Mouse (Mus musculus) lung, postnatal 0 days (tissue): ENCODE results near the gene Runx3. TPM values are rescaled to one million over a fixed set of nuclear protein-coding genes. Genes with fewer than 3 reads are reported as not detected.

Experiments used
- ATAC-seq: fragments of 200-750 bp; cut with Nextera tagmentation; 2 replicates; pipeline ENCODE4 v1.8.0; 2017; ENCODE audit warnings: moderate library complexity
- DNase-seq: peaks from one replicate; pipeline ENCODE4 v3.0.0-alpha.2; 2016; ENCODE audit warnings: low spot score
- H3K27ac ChIP-seq: fragments of 300-500 bp; sonication (generic); 2 replicates; pipeline ENCODE4 v1.5.1; 2014; ENCODE audit warnings: antibody characterized with exemption, mild to moderate bottlenecking, low read length, mixed read lengths
- H3K27me3 ChIP-seq: fragments of 300-500 bp; sonication (generic); replicated peaks from 2 replicates; pipeline ENCODE4 v1.6.1; 2014; ENCODE audit warnings: low read length, mixed read lengths; ENCODE audit not compliant: insufficient read depth
- H3K36me3 ChIP-seq: fragments of 300-500 bp; sonication (generic); 2 replicates; pipeline ENCODE4 v1.6.1; 2014; ENCODE audit warnings: low read length, mixed read lengths; ENCODE audit not compliant: insufficient read depth
- H3K4me1 ChIP-seq: fragments of 300-500 bp; sonication (generic); 2 replicates; pipeline ENCODE4 v1.6.1; 2014; ENCODE audit warnings: antibody characterized with exemption, low read depth, low read length, mixed read lengths; ENCODE audit not compliant: insufficient read depth
- H3K4me2 ChIP-seq: fragments of 300-500 bp; sonication (generic); replicated peaks from 2 replicates; pipeline ENCODE4 v1.6.1; 2014; ENCODE audit warnings: low read depth, mild to moderate bottlenecking, low read length, moderate library complexity, mixed read lengths
- H3K4me3 ChIP-seq: fragments of 300-500 bp; sonication (generic); 2 replicates; pipeline ENCODE4 v1.5.1; 2014; ENCODE audit warnings: low read depth, low read length
- H3K9ac ChIP-seq: fragments of 300-500 bp; sonication (generic); replicated peaks from 2 replicates; pipeline ENCODE4 v1.6.1; 2014; ENCODE audit warnings: low read depth, mild to moderate bottlenecking
- H3K9me3 ChIP-seq: fragments of 300-500 bp; sonication (generic); 2 replicates; pipeline ENCODE4 v1.6.1; 2016; ENCODE audit warnings: low read length, mixed read lengths
- CTCF ChIP-seq: IDR thresholded peaks from 2 replicates; pipeline ENCODE4 v1.5.1; 2016; ENCODE audit warnings: antibody characterized with exemption, mild to moderate bottlenecking
- EP300 ChIP-seq: IDR thresholded peaks from 2 replicates; pipeline ENCODE4 v1.6.1; 2016; ENCODE audit warnings: antibody characterized with exemption, mild to moderate bottlenecking, control low read depth
- WGBS: fragments of 180-500 bp; shearing (Covaris S2); extraction: QIAGEN DNeasy Blood & Tissue Kit; methylation state at CpG from one replicate; pipeline ENCODE4 v1.1.7; 2014; 5-methylcytosine and 5-hydroxymethylcytosine counted together
- polyA plus RNA-seq: library from polyadenylated mRNA; unstranded; fragments of >200 nt; fragmentation: Nextera tagmentation; extraction: Ambion mirVana; gene quantifications from 2 replicates; pipeline ENCODE4 v1.2.1, GENCODE M21; 2015

The Runx3 gene
- polyA plus RNA-seq, 1 experiment from 2014 or later: 0.13 TPM

DNA sequence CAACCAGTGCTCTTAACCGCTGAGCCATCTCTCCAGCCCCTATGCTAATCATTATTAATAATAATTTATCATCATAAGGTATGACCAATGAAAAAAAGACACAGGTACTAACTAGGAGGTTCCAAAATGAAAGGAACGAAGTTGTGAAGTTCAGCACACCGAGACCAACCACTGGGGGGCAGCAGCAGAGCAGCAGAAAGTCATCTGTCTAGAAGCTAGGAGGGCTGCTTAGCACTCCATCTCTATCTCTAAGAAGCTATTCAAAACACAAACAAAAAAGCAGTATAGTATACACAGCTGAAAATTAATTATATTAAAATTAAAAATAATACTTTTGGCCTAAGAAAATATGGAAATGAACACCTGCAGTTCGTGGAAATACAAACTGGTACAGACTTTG lies 99.2 kb downstream of the Runx3 start:
- no peak overlapping the region for H3K4me2 ChIP-seq
- no peak overlapping the region for H3K27ac ChIP-seq
- peak; percentile 85 for DNase-seq
- no peak overlapping the region for H3K9ac ChIP-seq
- no peaks in the 10 kb centered on the region for H3K27me3 ChIP-seq
- peak; percentile 37; the same call in 1 of the 2 replicates for ATAC-seq
- H3K36me3 ChIP-seq: peaks cover 43% of the 10 kb centered on the region
- H3K4me3 ChIP-seq: no peak overlapping the region
- WGBS: 32% methylated on average over 4 of the region's 4 CpGs
- no peaks in the 10 kb centered on the region for H3K9me3 ChIP-seq
- peak; percentile 89 for TF ChIP-seq CTCF
- TF ChIP-seq EP300: no peak
- H3K4me1 ChIP-seq: no peaks in the 10 kb centered on the region

DNA sequence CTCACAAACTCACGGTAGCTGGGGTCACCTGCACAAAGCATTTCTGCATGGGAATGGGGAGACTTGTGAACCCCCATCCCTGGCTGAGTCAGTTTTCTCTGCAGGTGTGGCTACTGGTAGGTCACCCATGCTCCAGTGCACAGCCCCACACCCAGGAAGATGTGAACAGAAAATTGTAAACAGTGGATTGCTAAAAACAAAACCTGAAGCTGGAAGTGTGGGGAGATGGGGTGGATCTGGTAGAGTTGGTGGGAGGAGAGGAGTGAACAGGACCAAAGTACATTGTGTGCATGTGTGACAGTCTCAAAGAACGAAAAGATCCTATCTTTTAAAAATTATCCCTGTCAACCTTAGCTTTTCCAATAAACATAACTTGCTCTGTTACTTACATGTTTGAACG lies 100.2 kb downstream of the Runx3 start:
- H3K36me3 ChIP-seq: peaks cover 38% of the 10 kb centered on the region
- H3K27ac ChIP-seq: no peak overlapping the region

DNA sequence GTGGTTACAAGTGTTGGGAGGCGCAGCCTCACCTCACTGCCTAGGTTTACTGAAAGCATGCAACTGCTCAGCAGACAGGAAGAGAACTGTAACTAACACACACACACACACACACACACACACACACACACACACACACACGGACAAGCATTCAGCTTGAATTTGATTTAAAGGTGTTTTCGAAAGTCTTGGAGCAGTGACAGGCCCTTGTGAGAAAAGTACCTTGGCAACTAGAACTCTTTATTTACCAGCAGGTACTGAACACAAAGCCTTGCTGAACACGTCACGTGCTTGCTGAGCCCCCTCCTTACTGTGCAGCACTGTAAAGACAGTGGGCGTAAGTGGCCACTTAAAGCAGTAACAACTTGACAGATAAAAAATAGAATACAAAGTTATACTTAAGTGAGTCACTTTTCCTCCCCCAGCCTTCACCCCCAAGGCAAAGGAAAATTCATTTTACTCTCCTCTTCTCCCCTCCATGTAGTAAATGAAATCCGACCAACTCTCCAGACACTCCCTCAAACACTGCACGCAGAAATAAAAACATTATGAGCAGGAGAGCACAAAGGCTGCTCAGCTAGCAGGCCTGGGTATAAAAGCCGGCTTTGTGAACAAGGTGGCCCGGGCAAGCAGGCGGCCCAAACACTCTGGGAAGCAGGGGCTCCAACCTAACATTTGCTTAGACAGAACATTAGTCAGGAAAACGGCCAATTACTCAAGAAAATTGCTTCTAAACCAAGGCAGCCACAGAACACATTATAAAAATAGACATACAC lies 101.4 kb downstream of the Runx3 start:
- 60% methylated on average over 12 of the region's 12 CpGs for WGBS

More for the DNA sequence above, 100.2 kb downstream of the Runx3 start:
- Histone ChIP-seq H3K4me2 (no peak overlapping the region), H3K4me3 (no peak overlapping the region), H3K27me3 (no peaks in the 10 kb centered on the region), H3K4me1 (no peaks in the 10 kb centered on the region), H3K9ac (no peak overlapping the region), H3K9me3 (no peaks in the 10 kb centered on the region)
- no peak for ATAC-seq
- no peak for DNase-seq
- TF ChIP-seq CTCF (no peak), EP300 (no peak)
- 68% methylated on average over 3 of the region's 3 CpGs for WGBS

DNA sequence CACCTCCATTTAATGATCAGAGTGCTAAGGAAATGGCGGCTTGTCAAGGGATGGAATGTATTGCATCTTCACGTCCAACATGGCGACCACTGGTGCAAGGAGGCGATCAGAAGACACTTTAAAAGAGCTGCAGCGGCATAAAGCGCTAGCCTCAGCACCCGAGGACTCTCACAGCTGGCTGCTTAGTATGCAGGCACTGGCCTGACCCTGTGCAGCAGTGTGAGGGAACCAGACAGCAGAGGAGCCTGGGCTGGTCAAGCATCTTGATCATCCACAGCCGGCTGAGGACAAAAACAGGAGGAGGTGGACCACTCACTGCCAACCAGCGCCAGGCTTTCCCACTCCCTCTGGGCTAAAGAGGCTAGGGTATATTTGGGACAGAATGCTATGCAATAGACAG lies 103.4 kb downstream of the Runx3 start:
- Histone ChIP-seq H3K9me3 (no peaks in the 10 kb centered on the region), H3K4me2 (no peak overlapping the region), H3K9ac (no peak overlapping the region), H3K36me3 (peaks cover 27% of the 10 kb centered on the region), H3K27ac (no peak overlapping the region), H3K27me3 (no peaks in the 10 kb centered on the region), H3K4me3 (no peak overlapping the region), H3K4me1 (no peaks in the 10 kb centered on the region)
- TF ChIP-seq EP300: no peak
- TF ChIP-seq CTCF: no peak
- WGBS: 88% methylated on average over 9 of the region's 9 CpGs
- no peak for DNase-seq
- no peak for ATAC-seq

More for the DNA sequence above, 101.4 kb downstream of the Runx3 start:
- Histone ChIP-seq H3K27me3 (no peaks in the 10 kb centered on the region), H3K9me3 (no peaks in the 10 kb centered on the region), H3K4me2 (no peak overlapping the region), H3K4me1 (no peaks in the 10 kb centered on the region), H3K27ac (peak overlapping the region; percentile 11), H3K4me3 (no peak overlapping the region), H3K9ac (no peak overlapping the region), H3K36me3 (peaks cover 31% of the 10 kb centered on the region)
- TF ChIP-seq CTCF (no peak), EP300 (no peak)
- peak; percentile 75 for DNase-seq
- peak; percentile 84 for ATAC-seq

DNA sequence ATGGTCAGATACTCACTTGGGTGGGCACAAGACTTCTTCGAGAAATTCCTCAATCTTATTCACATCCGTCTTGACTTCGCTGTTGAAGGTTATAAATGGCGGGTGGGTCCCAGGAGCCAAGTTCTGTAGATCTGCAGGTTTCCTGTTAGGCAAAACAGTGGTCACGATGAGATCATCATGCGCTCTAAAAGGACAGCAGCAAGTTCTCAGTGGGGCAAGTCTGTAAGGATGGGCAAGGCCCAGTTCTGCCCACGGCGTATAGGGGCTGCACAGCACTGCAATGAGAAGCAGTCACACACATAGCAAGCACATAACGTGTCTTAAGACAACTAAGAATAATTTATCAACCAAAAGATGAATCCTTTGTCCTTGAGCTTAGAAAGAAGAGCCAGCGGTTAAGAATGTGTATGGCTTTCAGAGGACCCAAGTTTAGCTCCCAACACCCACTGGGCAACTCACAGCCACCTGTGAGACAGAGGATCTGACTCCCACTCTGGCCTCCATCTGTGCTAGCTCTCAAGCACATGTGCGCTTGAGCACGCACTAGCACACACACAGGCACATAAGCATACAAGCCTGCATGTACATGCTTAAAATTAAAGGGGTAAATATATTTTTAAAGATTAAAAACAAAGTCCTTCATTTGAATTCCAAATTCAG lies 105.7 kb downstream of the Runx3 start:
- DNase-seq: no peak
- Histone ChIP-seq H3K9me3 (no peaks in the 10 kb centered on the region), H3K27me3 (no peaks in the 10 kb centered on the region), H3K4me3 (no peak overlapping the region), H3K9ac (no peak overlapping the region), H3K36me3 (peaks cover 16% of the 10 kb centered on the region), H3K27ac (peak overlapping the region; percentile 22; the same call in 1 of the 2 replicates), H3K4me1 (no peaks in the 10 kb centered on the region), H3K4me2 (no peak overlapping the region)
- ATAC-seq: peak; percentile 50
- 75% methylated on average over 12 of the region's 12 CpGs for WGBS
- TF ChIP-seq EP300 (peak; percentile 49; the same call in 1 of the 2 replicates), CTCF (no peak)

Other genes with a start within 250 kb of the Runx3 start
- gene Tmem50a, start 205.6 kb upstream of the Runx3 start, polyA plus RNA-seq: 271 and 296 TPM in 2 replicates
- gene Rsrp1, start 197.1 kb upstream of the Runx3 start, polyA plus RNA-seq: 542 and 611 TPM in 2 replicates
- gene Syf2, start 189.8 kb upstream of the Runx3 start, polyA plus RNA-seq: 118 and 132 TPM in 2 replicates
- 205 and 211 TPM in 2 replicates for gene Clic4, start 152.2 kb downstream of the Runx3 start, polyA plus RNA-seq
- 108 and 116 TPM in 2 replicates for gene Srrm1, start 232.7 kb downstream of the Runx3 start, polyA plus RNA-seq